Mouse (Mus musculus): ENCODE measurements around the gene Ticam1. TPM values are rescaled to one million over a fixed set of nuclear protein-coding genes. Genes with fewer than 3 reads are reported as not detected.

Gene Ticam1
- polyA plus RNA-seq, 1 experiment from 2014 or later: 2.6 TPM

DNA sequence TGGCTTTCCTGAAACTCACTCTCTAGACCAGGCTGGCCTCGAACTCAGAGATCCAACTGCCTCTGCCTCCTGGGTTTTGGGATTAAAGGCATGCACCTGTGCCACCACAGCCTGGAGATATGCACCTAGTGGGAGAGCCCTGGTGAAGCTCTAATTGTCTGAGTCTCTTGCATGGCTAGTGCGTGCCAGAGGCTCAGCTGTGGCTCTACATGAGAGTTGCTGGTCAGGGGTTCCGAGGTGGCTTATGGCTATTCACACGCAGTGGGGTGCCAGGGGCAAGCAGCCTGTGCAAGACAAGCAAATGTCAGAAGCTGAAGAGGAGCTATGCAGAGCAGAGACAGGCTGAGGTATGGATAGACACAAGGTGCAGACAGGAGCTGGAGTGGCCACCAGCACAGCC lies 21.9 kb downstream of the Ticam1 start:
- Histone ChIP-seq H3K27me3 (ENCODE audit: control insufficient read depth, insufficient read depth, low read length) (no peaks in the 10 kb centered on the region), H3K4me1 (ENCODE audit: control insufficient read depth, insufficient read depth, low read length) (peaks cover 9% of the 10 kb centered on the region), H3K4me2 (no peak overlapping the region), H3K36me3 (ENCODE audit: control insufficient read depth, insufficient read depth, low read length) (peaks cover 6% of the 10 kb centered on the region; the same call in 1 of the 2 replicates), H3K9ac (ENCODE audit: low read length) (no peak overlapping the region), H3K27ac (ENCODE audit: low read depth, low read length) (no peak overlapping the region), H3K4me3 (ENCODE audit: low read depth, low read length) (no peak overlapping the region), H3K9me3 (ENCODE audit: control insufficient read depth, low read length) (no peaks in the 10 kb centered on the region)
- 77% methylated on average over 4 of the region's 4 CpGs for WGBS
- peak; percentile 78 for DNase-seq (ENCODE audit: low spot score, missing footprints)
- no peak for ATAC-seq (ENCODE audit: low FRiP score)

DNA sequence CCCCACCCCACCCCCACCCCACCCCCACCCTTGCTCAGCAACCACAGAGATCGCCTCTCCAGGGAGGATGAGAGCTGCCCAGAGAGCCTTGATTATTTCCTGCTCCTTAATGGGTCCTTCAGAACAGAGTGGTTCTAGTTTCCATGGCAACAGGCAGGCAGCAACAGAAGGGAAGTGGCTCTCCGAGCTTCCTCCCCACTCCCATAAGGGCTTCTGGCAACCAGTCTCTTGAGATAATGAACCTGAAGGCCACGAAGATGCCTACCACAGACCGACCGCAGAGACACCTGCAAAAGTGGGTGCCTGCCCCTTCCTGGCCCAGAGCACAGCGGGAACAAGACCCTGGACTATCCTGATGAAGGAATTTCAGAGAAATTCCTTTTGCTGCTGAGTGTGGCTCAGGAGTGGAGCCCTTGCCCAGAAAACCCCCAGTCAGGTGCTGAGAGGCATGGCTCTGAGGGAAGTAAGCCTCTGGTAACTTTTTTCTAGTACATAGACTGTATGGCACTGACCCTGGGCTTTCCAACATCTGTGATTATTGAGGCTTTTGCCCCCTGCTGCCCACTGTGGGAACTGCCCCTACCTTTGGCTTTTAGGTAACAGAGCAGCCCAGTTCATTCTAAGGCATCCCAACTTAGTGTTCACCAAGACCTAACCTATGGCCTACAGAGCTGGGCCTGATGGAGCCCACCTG lies 25.3 kb downstream of the Ticam1 start:
- WGBS: 26% methylated on average over 6 of the region's 6 CpGs
- Histone ChIP-seq H3K36me3 (ENCODE audit: control insufficient read depth, insufficient read depth, low read length) (no peaks in the 10 kb centered on the region), H3K4me3 (ENCODE audit: low read depth, low read length) (no peak overlapping the region), H3K4me1 (ENCODE audit: control insufficient read depth, insufficient read depth, low read length) (peaks cover 4% of the 10 kb centered on the region; the same call in 1 of the 2 replicates), H3K9me3 (ENCODE audit: control insufficient read depth, low read length) (no peaks in the 10 kb centered on the region), H3K4me2 (no peak overlapping the region), H3K27me3 (ENCODE audit: control insufficient read depth, insufficient read depth, low read length) (no peaks in the 10 kb centered on the region), H3K9ac (ENCODE audit: low read length) (no peak overlapping the region), H3K27ac (ENCODE audit: low read depth, low read length) (no peak overlapping the region; the same call in 1 of the 2 replicates)
- ATAC-seq (ENCODE audit: low FRiP score) (peak; percentile 22; the same call in 1 of the 2 replicates), DNase-seq (ENCODE audit: low spot score, missing footprints) (peak; percentile 94)

DNA sequence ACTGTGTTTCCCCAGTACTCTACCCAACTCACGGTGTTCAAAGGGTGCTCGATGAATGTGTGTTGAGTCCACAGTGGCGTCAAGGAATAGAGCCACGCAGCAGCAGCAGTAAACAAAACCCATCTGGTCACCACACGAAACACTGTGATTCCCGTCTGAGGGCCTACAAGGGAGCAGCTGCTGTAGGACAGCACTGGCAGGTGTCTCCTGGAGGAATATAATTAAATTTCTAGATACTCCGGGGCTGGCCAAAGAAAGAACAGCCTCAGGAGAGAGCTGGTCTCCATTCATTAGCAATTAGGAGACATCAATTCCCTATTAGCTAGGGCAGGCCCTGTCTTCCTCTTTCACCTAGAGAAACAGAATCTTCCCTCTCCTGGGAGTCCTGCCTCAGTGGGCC lies 31.0 kb downstream of the Ticam1 start:
- H3K9me3 ChIP-seq (ENCODE audit: control insufficient read depth, low read length): no peaks in the 10 kb centered on the region
- no peaks in the 10 kb centered on the region for H3K4me1 ChIP-seq (ENCODE audit: control insufficient read depth, insufficient read depth, low read length)
- peaks cover 3% of the 10 kb centered on the region; the same call in 1 of the 2 replicates for H3K27me3 ChIP-seq (ENCODE audit: control insufficient read depth, insufficient read depth, low read length)
- H3K27ac ChIP-seq (ENCODE audit: low read depth, low read length): no peak overlapping the region
- DNase-seq (ENCODE audit: low spot score, missing footprints): no peak
- H3K4me3 ChIP-seq (ENCODE audit: low read depth, low read length): no peak overlapping the region
- no peak overlapping the region for H3K4me2 ChIP-seq
- no peak overlapping the region for H3K9ac ChIP-seq (ENCODE audit: low read length)
- WGBS: 66% methylated on average over 7 of the region's 7 CpGs
- H3K36me3 ChIP-seq (ENCODE audit: control insufficient read depth, insufficient read depth, low read length): no peaks in the 10 kb centered on the region
- ATAC-seq (ENCODE audit: low FRiP score): peak; percentile 27; the same call in 1 of the 2 replicates

DNA sequence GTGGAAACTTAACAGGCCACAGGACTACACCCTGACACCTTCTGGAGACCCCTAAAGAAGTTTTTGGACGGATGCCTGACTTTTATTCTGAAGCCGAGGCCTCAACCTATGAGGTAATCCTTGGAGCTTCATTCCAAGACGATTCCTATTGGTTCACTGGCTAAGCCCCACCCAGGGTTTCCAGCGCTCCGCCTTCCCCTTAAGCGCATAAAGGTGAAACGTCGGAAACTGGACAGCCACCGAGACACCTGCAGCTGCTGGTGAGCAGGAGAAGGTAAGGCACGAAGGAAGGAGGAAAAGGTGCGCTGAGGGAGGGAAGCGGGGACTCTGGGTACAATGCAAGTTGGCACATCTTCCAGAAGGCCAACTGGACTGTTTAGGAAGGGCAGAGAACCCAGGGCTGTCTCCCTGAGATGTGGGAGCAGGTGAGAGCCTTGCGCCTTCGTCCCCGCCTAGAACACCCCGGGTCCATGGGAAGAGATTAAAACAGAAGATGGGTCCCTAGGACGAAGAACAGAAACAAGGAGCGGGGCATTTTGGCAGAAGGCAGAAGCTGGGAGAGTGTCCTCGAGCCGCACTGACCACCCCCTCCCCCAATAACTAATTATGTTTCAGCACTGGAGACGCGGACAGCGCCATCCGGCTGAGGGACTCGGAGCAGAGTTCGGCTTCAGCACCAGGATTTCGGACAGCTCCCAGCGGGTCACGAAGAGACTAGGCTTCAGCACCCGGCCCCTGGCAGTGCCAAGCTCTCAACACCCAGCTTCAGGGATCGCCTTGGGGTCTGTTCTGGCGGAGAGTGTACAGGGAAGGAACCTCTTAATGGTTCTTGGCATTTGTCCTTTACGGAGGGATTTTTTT lies 34.8 kb downstream of the Ticam1 start:
- H3K27ac ChIP-seq (ENCODE audit: low read depth, low read length): no peak overlapping the region
- no peaks in the 10 kb centered on the region for H3K36me3 ChIP-seq (ENCODE audit: control insufficient read depth, insufficient read depth, low read length)
- DNase-seq (ENCODE audit: low spot score, missing footprints) (peak; percentile 98), ATAC-seq (ENCODE audit: low FRiP score) (peak; percentile 78)
- H3K4me2 ChIP-seq: peak overlapping the region; percentile 36
- WGBS: under 1% methylated on average over 33 of the region's 33 CpGs
- H3K27me3 ChIP-seq (ENCODE audit: control insufficient read depth, insufficient read depth, low read length): peaks cover 3% of the 10 kb centered on the region; the same call in 1 of the 2 replicates
- H3K4me1 ChIP-seq (ENCODE audit: control insufficient read depth, insufficient read depth, low read length): no peaks in the 10 kb centered on the region
- peak overlapping the region; percentile 27 for H3K4me3 ChIP-seq (ENCODE audit: low read depth, low read length)
- H3K9me3 ChIP-seq (ENCODE audit: control insufficient read depth, low read length): no peaks in the 10 kb centered on the region
- H3K9ac ChIP-seq (ENCODE audit: low read length): 0 out of 2 replicates have a peak overlapping the region, but pooled peaks have one; percentile 16

DNA sequence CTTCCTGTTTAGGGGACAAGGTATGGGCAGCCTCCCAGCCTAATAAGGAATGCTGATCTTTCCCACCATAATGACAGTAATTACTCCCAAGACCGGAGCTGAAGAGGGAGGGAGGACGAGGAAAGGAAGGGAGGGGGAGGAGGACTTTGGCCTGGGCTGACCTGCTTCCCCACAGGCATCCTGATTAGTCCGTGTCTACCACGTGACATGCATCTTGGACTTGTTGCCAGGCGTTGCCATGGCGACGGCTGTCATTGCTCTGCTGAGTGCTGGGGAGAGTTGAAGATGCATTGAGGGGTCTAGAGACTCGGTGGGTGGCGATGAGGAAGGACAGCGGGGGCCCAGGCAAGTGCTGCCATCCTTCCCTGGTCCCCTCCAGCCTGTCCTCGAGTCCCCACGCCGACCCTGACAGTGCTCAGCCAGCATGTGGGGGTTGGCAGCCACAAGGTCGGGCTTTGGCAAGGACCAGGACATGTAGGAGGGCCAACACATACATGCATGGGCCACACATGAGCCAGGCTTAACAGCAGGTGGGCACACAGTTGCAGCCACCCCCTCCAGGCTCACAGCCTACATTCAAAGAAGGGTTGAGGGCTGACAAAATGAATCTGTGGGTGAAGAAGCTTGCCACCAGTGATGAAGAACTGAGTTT lies 42.6 kb downstream of the Ticam1 start:
- WGBS: 4% methylated on average over 14 of the region's 14 CpGs
- H3K27me3 ChIP-seq (ENCODE audit: control insufficient read depth, insufficient read depth, low read length): no peaks in the 10 kb centered on the region
- H3K4me2 ChIP-seq: peak overlapping the region; percentile 14; the same call in 1 of the 2 replicates
- H3K9ac ChIP-seq (ENCODE audit: low read length): no peak overlapping the region
- no peak overlapping the region for H3K4me3 ChIP-seq (ENCODE audit: low read depth, low read length)
- H3K9me3 ChIP-seq (ENCODE audit: control insufficient read depth, low read length): no peaks in the 10 kb centered on the region
- H3K27ac ChIP-seq (ENCODE audit: low read depth, low read length): no peak overlapping the region
- peak; percentile 93 for DNase-seq (ENCODE audit: low spot score, missing footprints)
- peaks cover 9% of the 10 kb centered on the region for H3K4me1 ChIP-seq (ENCODE audit: control insufficient read depth, insufficient read depth, low read length)
- peak; percentile 97 for ATAC-seq (ENCODE audit: low FRiP score)
- H3K36me3 ChIP-seq (ENCODE audit: control insufficient read depth, insufficient read depth, low read length): no peaks in the 10 kb centered on the region

DNA sequence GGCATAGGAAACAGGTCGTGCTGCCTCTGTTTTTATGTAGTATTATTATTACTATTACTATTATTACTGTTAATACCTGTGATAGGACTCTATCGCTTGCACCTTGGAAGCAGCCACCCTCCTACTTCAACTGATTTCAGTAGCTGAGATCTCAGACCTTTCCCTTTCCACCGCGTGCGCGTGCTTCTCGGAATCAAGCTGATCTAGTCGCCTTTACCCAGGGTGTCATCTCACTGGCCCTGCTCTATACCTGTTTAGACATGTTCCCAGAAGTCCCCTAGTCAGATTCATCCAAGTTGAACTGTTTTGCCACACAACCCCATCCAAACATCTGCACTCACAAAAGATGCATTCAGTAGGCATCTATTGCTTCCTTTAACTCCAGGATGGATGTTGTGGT lies 43.2 kb downstream of the Ticam1 start:
- H3K4me1 ChIP-seq (ENCODE audit: control insufficient read depth, insufficient read depth, low read length): peaks cover 9% of the 10 kb centered on the region
- WGBS: 64% methylated on average over 8 of the region's 8 CpGs
- no peaks in the 10 kb centered on the region for H3K27me3 ChIP-seq (ENCODE audit: control insufficient read depth, insufficient read depth, low read length)
- no peaks in the 10 kb centered on the region for H3K9me3 ChIP-seq (ENCODE audit: control insufficient read depth, low read length)
- H3K4me3 ChIP-seq (ENCODE audit: low read depth, low read length): no peak overlapping the region
- DNase-seq (ENCODE audit: low spot score, missing footprints): no peak
- ATAC-seq (ENCODE audit: low FRiP score): peak; percentile 31; the same call in 1 of the 2 replicates
- H3K36me3 ChIP-seq (ENCODE audit: control insufficient read depth, insufficient read depth, low read length): no peaks in the 10 kb centered on the region
- H3K4me2 ChIP-seq: peak overlapping the region; percentile 14; the same call in 1 of the 2 replicates
- no peak overlapping the region for H3K9ac ChIP-seq (ENCODE audit: low read length)
- H3K27ac ChIP-seq (ENCODE audit: low read depth, low read length): no peak overlapping the region

DNA sequence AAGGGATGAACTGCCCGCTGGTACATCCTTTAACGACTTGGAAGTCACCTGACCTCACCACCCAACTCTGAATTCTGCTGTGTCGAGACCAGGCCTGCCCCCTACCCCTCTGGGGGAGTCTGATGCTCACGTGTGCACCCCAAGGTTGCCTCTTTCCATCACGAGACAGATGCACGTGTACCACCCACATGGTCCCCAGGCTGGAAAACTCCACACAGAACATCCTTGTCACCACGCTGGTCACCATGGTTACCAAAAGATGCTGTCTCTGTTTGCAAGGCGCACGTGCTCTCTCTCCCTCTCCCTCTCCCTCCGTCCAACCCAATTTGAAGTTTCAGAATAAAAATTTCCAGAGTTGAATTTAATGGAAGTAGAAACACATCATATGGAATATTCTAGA lies 46.6 kb downstream of the Ticam1 start:
- DNase-seq (ENCODE audit: low spot score, missing footprints) (no peak), ATAC-seq (ENCODE audit: low FRiP score) (no peak)
- Histone ChIP-seq H3K27me3 (ENCODE audit: control insufficient read depth, insufficient read depth, low read length) (no peaks in the 10 kb centered on the region), H3K36me3 (ENCODE audit: control insufficient read depth, insufficient read depth, low read length) (no peaks in the 10 kb centered on the region), H3K9ac (ENCODE audit: low read length) (no peak overlapping the region), H3K4me3 (ENCODE audit: low read depth, low read length) (no peak overlapping the region), H3K9me3 (ENCODE audit: control insufficient read depth, low read length) (no peaks in the 10 kb centered on the region), H3K4me2 (no peak overlapping the region), H3K4me1 (ENCODE audit: control insufficient read depth, insufficient read depth, low read length) (peaks cover 9% of the 10 kb centered on the region), H3K27ac (ENCODE audit: low read depth, low read length) (no peak overlapping the region)
- WGBS: 70% methylated on average over 10 of the region's 10 CpGs

DNA sequence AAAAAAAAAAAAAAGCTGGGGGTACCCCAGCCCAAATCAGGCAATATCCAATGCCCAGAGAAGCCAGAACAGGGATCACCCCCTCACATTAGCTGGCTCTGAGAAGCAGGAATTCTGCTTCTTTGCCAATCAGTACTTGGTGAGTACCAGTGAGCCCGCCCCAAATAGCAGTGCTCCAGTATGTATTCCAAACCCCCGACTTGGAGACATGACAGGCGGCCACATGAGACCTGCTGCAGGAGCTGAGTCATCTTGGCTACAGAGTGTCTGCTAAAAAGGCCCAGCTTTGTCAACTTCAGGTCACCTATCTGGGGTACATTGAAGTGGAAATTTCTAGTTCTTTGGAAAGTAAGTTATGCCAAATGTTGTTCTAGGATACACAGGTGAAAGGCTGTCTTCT lies 50.0 kb downstream of the Ticam1 start:
- H3K27me3 ChIP-seq (ENCODE audit: control insufficient read depth, insufficient read depth, low read length): no peaks in the 10 kb centered on the region
- H3K4me1 ChIP-seq (ENCODE audit: control insufficient read depth, insufficient read depth, low read length): no peaks in the 10 kb centered on the region
- WGBS: 80% methylated on average over 3 of the region's 3 CpGs

More for the DNA sequence above, 50.0 kb downstream of the Ticam1 start:
- Histone ChIP-seq H3K36me3 (ENCODE audit: control insufficient read depth, insufficient read depth, low read length) (no peaks in the 10 kb centered on the region), H3K27ac (ENCODE audit: low read depth, low read length) (no peak overlapping the region), H3K9ac (ENCODE audit: low read length) (no peak overlapping the region), H3K9me3 (ENCODE audit: control insufficient read depth, low read length) (no peaks in the 10 kb centered on the region), H3K4me2 (no peak overlapping the region), H3K4me3 (ENCODE audit: low read depth, low read length) (no peak overlapping the region)
- ATAC-seq (ENCODE audit: low FRiP score) (no peak), DNase-seq (ENCODE audit: low spot score, missing footprints) (no peak)
